Mouse (Mus musculus): ENCODE data around the gene Nol6. TPM values are rescaled to one million over a fixed set of nuclear protein-coding genes. Genes with fewer than 3 reads are reported as not detected.

Gene Nol6
- polyA plus RNA-seq, 1 experiment: 26.3 TPM

DNA sequence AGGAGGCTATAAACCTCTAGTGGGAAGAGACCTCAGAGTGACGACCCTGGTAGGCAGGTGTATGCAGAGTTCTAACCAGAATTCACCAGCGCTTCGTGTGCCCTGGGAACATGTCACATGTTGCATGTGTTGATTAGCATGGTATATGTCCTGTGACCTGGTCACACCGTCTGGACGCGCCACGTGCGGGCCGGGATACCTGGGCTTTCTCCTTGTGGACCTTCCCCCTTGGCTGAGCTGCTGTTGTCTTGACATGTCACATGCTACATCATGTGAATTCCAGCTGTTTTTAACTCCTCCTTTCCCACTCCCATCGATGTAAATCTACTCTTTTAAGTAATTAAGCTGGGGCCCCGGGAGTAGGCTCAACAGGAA lies 25.7 kb downstream of the Nol6 start:
- Histone ChIP-seq H3ac (ENCODE audit: control insufficient read depth, insufficient read length) (no peak overlapping the region), H3K36me3 (ENCODE audit: control insufficient read depth, insufficient read depth) (no peaks in the 10 kb centered on the region), H3K79me2 (ENCODE audit: control insufficient read depth, insufficient read depth) (no peaks in the 10 kb centered on the region), H3K4me2 (ENCODE audit: low read depth) (no peak overlapping the region), H3K27me3 (ENCODE audit: control insufficient read depth, insufficient read depth, insufficient read length) (peaks cover 7% of the 10 kb centered on the region), H3K4me3 (no peak overlapping the region)
- TF ChIP-seq TCF3 (IDR thresholded peaks at IDR 0.05; ENCODE audit: insufficient read length, low read depth): no peak
- TF ChIP-seq CEBPB (IDR thresholded peaks at IDR 0.05; ENCODE audit: insufficient read depth, poor library complexity, severe bottlenecking): no peak
- TF ChIP-seq MYOG (IDR thresholded peaks at IDR 0.05; ENCODE audit: control insufficient read depth in 1 of 3, insufficient read depth in 1 of 3, insufficient read length in 2 of 3, low read depth in 2 of 3): no peak
- no peak for TF ChIP-seq USF1 (IDR thresholded peaks at IDR 0.05; ENCODE audit: low read depth)
- TF ChIP-seq MYOD1 (IDR thresholded peaks at IDR 0.05; ENCODE audit: control insufficient read depth in 1 of 3, insufficient read length in 2 of 3, low read depth in 2 of 3): no peak
- TF ChIP-seq REST (IDR thresholded peaks at IDR 0.05; ENCODE audit: insufficient read depth, insufficient read length): no peak
- TF ChIP-seq SRF (IDR thresholded peaks at IDR 0.05; ENCODE audit: control insufficient read depth, insufficient read length, low read depth): no peak
- no peak for TF ChIP-seq E2F4 (IDR thresholded peaks at IDR 0.05; ENCODE audit: insufficient read depth)
- no peak for TF ChIP-seq TCF12 (IDR thresholded peaks at IDR 0.05; ENCODE audit: insufficient read depth, poor library complexity, severe bottlenecking)
- no peak for TF ChIP-seq POLR2AphosphoS2 (IDR thresholded peaks at IDR 0.05; ENCODE audit: insufficient read length, low read depth)

DNA sequence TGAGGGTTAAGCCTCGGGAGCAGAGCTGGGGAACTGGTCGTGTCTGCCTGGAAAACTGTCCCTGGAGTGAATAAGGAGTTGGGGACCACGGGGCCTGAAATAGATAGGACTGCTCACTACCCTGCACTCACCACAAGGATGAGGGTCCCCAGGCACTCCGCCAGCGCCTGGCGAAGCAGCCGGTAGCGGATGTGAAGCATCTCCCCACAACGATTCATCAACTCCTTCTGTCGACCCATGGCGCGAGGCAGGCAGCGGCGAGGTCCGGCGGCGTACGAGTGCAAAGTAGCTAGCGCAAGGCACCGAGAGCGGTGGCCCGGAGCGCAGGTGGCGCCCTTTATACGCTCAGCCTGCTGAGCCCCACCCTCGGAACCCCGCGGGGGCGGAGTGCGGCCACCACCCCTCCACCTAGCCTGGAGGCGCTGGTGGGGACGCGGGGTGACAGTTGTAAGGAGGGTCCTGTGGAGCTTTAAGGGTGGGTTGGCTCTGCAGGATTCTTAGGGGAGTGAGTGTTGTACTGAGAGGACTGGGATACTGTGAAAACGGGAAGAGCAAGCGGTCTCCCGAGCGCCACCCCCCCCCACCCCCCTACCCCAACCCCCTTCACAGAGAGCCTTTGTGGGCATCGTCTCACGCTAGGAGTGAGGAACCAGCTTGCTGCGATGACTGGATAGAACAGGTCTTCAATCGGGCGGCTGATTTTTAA lies 26.2 kb downstream of the Nol6 start, which contains the start of gene Aqp3:
TSS of gene Aqp3 (minus strand) at position 313 of the 706 bp plus-strand sequence.
- H3K36me3 ChIP-seq (ENCODE audit: control insufficient read depth, insufficient read depth): no peaks in the 10 kb centered on the region
- H3K4me3 ChIP-seq: no peak within 1 kb of the TSS
- H3ac ChIP-seq (ENCODE audit: control insufficient read depth, insufficient read length): no peak within 1 kb of the TSS
- TF ChIP-seq MAX (IDR thresholded peaks at IDR 0.05; ENCODE audit: low read depth) (no peak), POLR2AphosphoS2 (IDR thresholded peaks at IDR 0.05; ENCODE audit: insufficient read length, low read depth) (no peak), E2F4 (IDR thresholded peaks at IDR 0.05; ENCODE audit: insufficient read depth) (no peak), USF1 (IDR thresholded peaks at IDR 0.05; ENCODE audit: low read depth) (no peak), TCF3 (IDR thresholded peaks at IDR 0.05; ENCODE audit: insufficient read length, low read depth) (no peak), SRF (IDR thresholded peaks at IDR 0.05; ENCODE audit: control insufficient read depth, insufficient read length, low read depth) (no peak), REST (IDR thresholded peaks at IDR 0.05; ENCODE audit: insufficient read depth, insufficient read length) (no peak), CEBPB (IDR thresholded peaks at IDR 0.05; ENCODE audit: insufficient read depth, poor library complexity, severe bottlenecking) (no peak), TCF12 (IDR thresholded peaks at IDR 0.05; ENCODE audit: insufficient read depth, poor library complexity, severe bottlenecking) (no peak), MYOD1 (IDR thresholded peaks at IDR 0.05; ENCODE audit: control insufficient read depth in 1 of 3, insufficient read length in 2 of 3, low read depth in 2 of 3) (no peak)
- H3K4me2 ChIP-seq (ENCODE audit: low read depth): no peak within 1 kb of the TSS
- no peaks in the 10 kb centered on the region for H3K79me2 ChIP-seq (ENCODE audit: control insufficient read depth, insufficient read depth)
- H3K27me3 ChIP-seq (ENCODE audit: control insufficient read depth, insufficient read depth, insufficient read length): peaks cover 7% of the 10 kb centered on the region

DNA sequence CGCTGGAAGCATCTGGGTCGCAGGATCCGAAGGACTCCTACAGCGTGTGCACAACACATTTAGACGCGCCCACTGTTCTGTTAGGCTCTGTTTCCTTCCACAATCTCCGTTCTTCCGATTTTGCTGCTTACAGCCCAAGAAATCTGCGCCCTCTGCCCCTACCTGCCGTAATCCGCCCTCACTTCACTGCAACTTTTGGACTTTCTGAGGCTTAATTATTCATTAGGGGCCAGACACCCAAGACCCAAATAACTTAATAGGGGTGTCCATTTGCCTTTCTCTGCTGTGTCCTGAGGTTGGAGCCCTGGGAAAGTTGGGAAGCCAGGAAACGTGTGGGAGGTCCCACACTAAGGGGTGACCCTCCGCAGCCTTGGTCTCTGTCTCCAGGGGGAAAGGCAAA lies 26.9 kb downstream of the Nol6 start:
- H3K4me3 ChIP-seq: no peak overlapping the region
- H3K27me3 ChIP-seq (ENCODE audit: control insufficient read depth, insufficient read depth, insufficient read length): peaks cover 7% of the 10 kb centered on the region
- no peaks in the 10 kb centered on the region for H3K79me2 ChIP-seq (ENCODE audit: control insufficient read depth, insufficient read depth)
- H3K36me3 ChIP-seq (ENCODE audit: control insufficient read depth, insufficient read depth): no peaks in the 10 kb centered on the region
- H3ac ChIP-seq (ENCODE audit: control insufficient read depth, insufficient read length): no peak overlapping the region
- no peak overlapping the region for H3K4me2 ChIP-seq (ENCODE audit: low read depth)
- TF ChIP-seq MAX (IDR thresholded peaks at IDR 0.05; ENCODE audit: low read depth): no peak
- TF ChIP-seq SRF (IDR thresholded peaks at IDR 0.05; ENCODE audit: control insufficient read depth, insufficient read length, low read depth): no peak
- no peak for TF ChIP-seq REST (IDR thresholded peaks at IDR 0.05; ENCODE audit: insufficient read depth, insufficient read length)
- no peak for TF ChIP-seq POLR2AphosphoS2 (IDR thresholded peaks at IDR 0.05; ENCODE audit: insufficient read length, low read depth)
- TF ChIP-seq CEBPB (IDR thresholded peaks at IDR 0.05; ENCODE audit: insufficient read depth, poor library complexity, severe bottlenecking): no peak

DNA sequence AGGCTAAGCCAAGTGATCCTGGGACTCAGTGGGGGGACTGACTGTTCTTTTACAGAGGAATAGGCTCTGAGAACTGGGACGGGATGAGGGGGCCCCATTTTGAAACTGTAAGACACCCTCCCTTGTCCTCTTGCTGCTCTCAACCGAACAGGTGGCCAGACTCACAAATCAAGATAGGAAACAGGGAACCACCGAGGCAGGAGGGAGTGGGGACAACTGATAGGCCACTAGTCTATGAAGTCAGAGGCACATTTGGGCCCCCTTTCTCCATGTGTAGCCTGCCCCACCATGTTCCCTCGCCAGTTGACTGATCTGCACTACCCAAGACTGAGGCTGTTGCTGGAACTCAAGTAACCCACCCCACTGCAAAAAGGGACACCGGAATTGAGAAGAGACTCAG lies 27.5 kb downstream of the Nol6 start:
- peaks cover 7% of the 10 kb centered on the region for H3K27me3 ChIP-seq (ENCODE audit: control insufficient read depth, insufficient read depth, insufficient read length)
- no peak overlapping the region for H3K4me3 ChIP-seq
- H3ac ChIP-seq (ENCODE audit: control insufficient read depth, insufficient read length): no peak overlapping the region
- no peak overlapping the region for H3K4me2 ChIP-seq (ENCODE audit: low read depth)
- no peaks in the 10 kb centered on the region for H3K79me2 ChIP-seq (ENCODE audit: control insufficient read depth, insufficient read depth)
- TF ChIP-seq SRF (IDR thresholded peaks at IDR 0.05; ENCODE audit: control insufficient read depth, insufficient read length, low read depth) (no peak), POLR2AphosphoS2 (IDR thresholded peaks at IDR 0.05; ENCODE audit: insufficient read length, low read depth) (no peak), POLR2A (IDR thresholded peaks at IDR 0.05; ENCODE audit: insufficient read length, low read depth) (no peak), REST (IDR thresholded peaks at IDR 0.05; ENCODE audit: insufficient read depth, insufficient read length) (no peak), TCF12 (IDR thresholded peaks at IDR 0.05; ENCODE audit: insufficient read depth, poor library complexity, severe bottlenecking) (no peak), USF1 (IDR thresholded peaks at IDR 0.05; ENCODE audit: low read depth) (no peak), MYOD1 (IDR thresholded peaks at IDR 0.05; ENCODE audit: control insufficient read depth in 1 of 3, insufficient read length in 2 of 3, low read depth in 2 of 3) (no peak), MAX (IDR thresholded peaks at IDR 0.05; ENCODE audit: low read depth) (no peak), CEBPB (IDR thresholded peaks at IDR 0.05; ENCODE audit: insufficient read depth, poor library complexity, severe bottlenecking) (no peak), MYOG (IDR thresholded peaks at IDR 0.05; ENCODE audit: control insufficient read depth in 1 of 3, insufficient read depth in 1 of 3, insufficient read length in 2 of 3, low read depth in 2 of 3) (no peak), TCF3 (IDR thresholded peaks at IDR 0.05; ENCODE audit: insufficient read length, low read depth) (no peak), E2F4 (IDR thresholded peaks at IDR 0.05; ENCODE audit: insufficient read depth) (no peak)
- no peaks in the 10 kb centered on the region for H3K36me3 ChIP-seq (ENCODE audit: control insufficient read depth, insufficient read depth)

DNA sequence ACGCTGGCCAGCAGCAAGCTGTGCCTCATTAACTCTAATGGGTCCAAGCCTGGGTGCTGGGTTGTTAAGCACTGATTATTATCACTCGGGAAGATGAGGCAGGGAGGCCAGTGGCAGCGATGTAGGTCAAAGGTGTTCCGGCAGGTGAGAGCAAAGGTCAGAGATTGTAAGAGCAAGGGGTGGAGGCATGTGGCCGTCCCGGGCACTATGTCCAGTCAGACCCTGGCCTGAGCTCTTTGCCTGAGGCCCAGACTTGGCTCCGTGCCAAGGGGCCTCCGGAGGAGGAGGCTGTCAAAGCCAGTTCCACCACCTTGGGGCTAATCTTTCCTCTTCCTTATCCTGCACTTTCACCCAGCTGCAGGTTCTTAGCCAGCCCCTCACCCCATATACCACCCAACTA lies 28.1 kb downstream of the Nol6 start:
- no peaks in the 10 kb centered on the region for H3K36me3 ChIP-seq (ENCODE audit: control insufficient read depth, insufficient read depth)
- no peaks in the 10 kb centered on the region for H3K79me2 ChIP-seq (ENCODE audit: control insufficient read depth, insufficient read depth)
- H3K4me3 ChIP-seq: no peak overlapping the region
- peaks cover 7% of the 10 kb centered on the region for H3K27me3 ChIP-seq (ENCODE audit: control insufficient read depth, insufficient read depth, insufficient read length)
- no peak overlapping the region for H3ac ChIP-seq (ENCODE audit: control insufficient read depth, insufficient read length)
- TF ChIP-seq REST (IDR thresholded peaks at IDR 0.05; ENCODE audit: insufficient read depth, insufficient read length) (no peak), MYOG (IDR thresholded peaks at IDR 0.05; ENCODE audit: control insufficient read depth in 1 of 3, insufficient read depth in 1 of 3, insufficient read length in 2 of 3, low read depth in 2 of 3) (no peak), POLR2A (IDR thresholded peaks at IDR 0.05; ENCODE audit: insufficient read length, low read depth) (no peak), USF1 (IDR thresholded peaks at IDR 0.05; ENCODE audit: low read depth) (no peak), TCF12 (IDR thresholded peaks at IDR 0.05; ENCODE audit: insufficient read depth, poor library complexity, severe bottlenecking) (no peak), MAX (IDR thresholded peaks at IDR 0.05; ENCODE audit: low read depth) (no peak), CEBPB (IDR thresholded peaks at IDR 0.05; ENCODE audit: insufficient read depth, poor library complexity, severe bottlenecking) (no peak), POLR2AphosphoS2 (IDR thresholded peaks at IDR 0.05; ENCODE audit: insufficient read length, low read depth) (no peak), SRF (IDR thresholded peaks at IDR 0.05; ENCODE audit: control insufficient read depth, insufficient read length, low read depth) (no peak), TCF3 (IDR thresholded peaks at IDR 0.05; ENCODE audit: insufficient read length, low read depth) (no peak), MYOD1 (IDR thresholded peaks at IDR 0.05; ENCODE audit: control insufficient read depth in 1 of 3, insufficient read length in 2 of 3, low read depth in 2 of 3) (no peak), E2F4 (IDR thresholded peaks at IDR 0.05; ENCODE audit: insufficient read depth) (no peak)
- no peak overlapping the region for H3K4me2 ChIP-seq (ENCODE audit: low read depth)
